Mouse (Mus musculus): ENCODE data around the gene Ripply3. TPM values are rescaled to one million over a fixed set of nuclear protein-coding genes. Genes with fewer than 3 reads are reported as not detected.
"Not testable (repeated sequence)": the region's sequence is repeated elsewhere in the genome, so short reads cannot be mapped to it uniquely, and the experiment has no call there.

Gene Ripply3
- polyA plus RNA-seq, 1 experiment from 2014 or later, result 0.99 TPM

DNA sequence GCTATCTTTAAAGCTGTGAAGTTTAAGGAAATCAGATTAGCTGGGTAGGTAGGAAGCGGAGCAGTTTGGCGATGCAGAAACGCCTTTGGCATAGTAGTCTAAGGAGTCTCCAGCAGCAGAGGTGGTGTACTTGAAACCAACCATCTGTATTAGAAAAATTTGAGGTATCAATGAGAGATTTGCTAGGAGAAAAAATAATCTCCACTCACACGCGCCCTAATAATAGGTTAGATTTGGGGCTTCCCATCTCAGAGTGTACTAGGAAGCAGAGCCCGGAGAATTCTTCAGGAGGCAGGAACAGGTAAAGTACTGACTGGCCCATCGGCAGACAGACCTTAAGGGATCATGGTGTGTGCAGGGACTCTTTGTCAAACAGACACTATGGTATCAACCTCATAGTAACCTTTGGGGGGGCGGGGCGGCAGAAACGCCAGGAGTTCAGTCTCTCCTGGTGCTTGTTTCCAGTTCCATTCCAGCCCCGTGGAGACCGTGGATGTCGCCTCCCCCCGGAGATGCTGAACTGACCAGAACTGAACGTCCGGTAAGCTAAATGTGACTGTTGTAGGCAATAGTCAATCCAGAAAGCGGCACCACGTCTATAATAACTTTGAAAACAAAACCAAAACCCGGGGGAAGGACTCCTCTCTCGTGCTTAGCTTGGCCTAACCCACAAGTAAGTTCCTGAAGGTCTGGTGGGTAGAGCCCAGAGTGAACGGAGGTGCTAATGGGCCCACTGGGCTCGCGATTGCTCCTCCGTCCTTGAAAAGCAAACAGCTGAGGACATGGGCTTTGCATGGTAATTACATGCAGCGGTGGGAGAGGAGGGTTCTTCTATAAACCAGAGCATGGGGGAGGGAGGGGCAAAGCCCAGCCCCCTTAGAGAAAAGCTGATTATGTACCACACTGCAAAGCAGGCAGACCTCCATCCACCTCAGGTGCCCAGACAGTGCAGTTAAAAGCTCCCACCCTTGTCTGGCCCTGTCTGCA is 954 bp downstream of the Ripply3 start:
- peak overlapping the region; percentile 66 for H3K4me2 ChIP-seq (ENCODE audit: low read length)
- peak overlapping the region; percentile 37; the same call in 1 of the 2 replicates for H3K4me3 ChIP-seq (ENCODE audit: low read depth, low read length)
- H3K9ac ChIP-seq (ENCODE audit: low read length), result no peak overlapping the region
- no peaks in the 10 kb centered on the region for H3K36me3 ChIP-seq (ENCODE audit: control insufficient read depth, insufficient read depth, low read length)
- H3K27me3 ChIP-seq (replicated peaks; ENCODE audit: control insufficient read depth, insufficient read depth, low read length), result peaks cover 18% of the 10 kb centered on the region
- WGBS, result 7% methylated on average over 25 of the region's 25 CpGs
- H3K27ac ChIP-seq (ENCODE audit: low read depth, low read length), result no peak overlapping the region
- H3K4me1 ChIP-seq (ENCODE audit: control insufficient read depth, insufficient read depth, low read length), result peaks cover 21% of the 10 kb centered on the region
- H3K9me3 ChIP-seq (replicated peaks; ENCODE audit: control insufficient read depth, low read length), result no peaks in the 10 kb centered on the region
- DNase-seq (ENCODE audit: low spot score) (peak; percentile 30), ATAC-seq (peak; percentile 56; the same call in 1 of the 2 replicates)

- 33% methylated on average over 5 of the region's 5 CpGs for WGBS
- ATAC-seq (peak; percentile 74), DNase-seq (ENCODE audit: low spot score) (peak; percentile 74)
- no peak overlapping the region for H3K4me3 ChIP-seq (ENCODE audit: low read depth, low read length)
- no peaks in the 10 kb centered on the region for H3K9me3 ChIP-seq (replicated peaks; ENCODE audit: control insufficient read depth, low read length)
- peaks cover 21% of the 10 kb centered on the region for H3K4me1 ChIP-seq (ENCODE audit: control insufficient read depth, insufficient read depth, low read length)
- H3K27me3 ChIP-seq (replicated peaks; ENCODE audit: control insufficient read depth, insufficient read depth, low read length), result peaks cover 18% of the 10 kb centered on the region
- no peaks in the 10 kb centered on the region for H3K36me3 ChIP-seq (ENCODE audit: control insufficient read depth, insufficient read depth, low read length)
- H3K9ac ChIP-seq (ENCODE audit: low read length), result no peak overlapping the region
- no peak overlapping the region for H3K4me2 ChIP-seq (ENCODE audit: low read length)
- no peak overlapping the region for H3K27ac ChIP-seq (ENCODE audit: low read depth, low read length)
These were observed 2.2 kb downstream of the Ripply3 start for GRCm38 (mm10) chr16:94330429-94330828.

GRCm38 (mm10) chr16:94331233-94331885 is 3.1 kb downstream of the Ripply3 start:
- peaks cover 21% of the 10 kb centered on the region for H3K4me1 ChIP-seq (ENCODE audit: control insufficient read depth, insufficient read depth, low read length)
- no peaks in the 10 kb centered on the region for H3K9me3 ChIP-seq (replicated peaks; ENCODE audit: control insufficient read depth, low read length)
- ATAC-seq (no peak), DNase-seq (ENCODE audit: low spot score) (no peak)
- no peak overlapping the region for H3K9ac ChIP-seq (ENCODE audit: low read length)
- 80% methylated on average over 9 of the region's 9 CpGs for WGBS
- no peaks in the 10 kb centered on the region for H3K36me3 ChIP-seq (ENCODE audit: control insufficient read depth, insufficient read depth, low read length)
- no peak overlapping the region for H3K27ac ChIP-seq (ENCODE audit: low read depth, low read length)
- peaks cover 18% of the 10 kb centered on the region for H3K27me3 ChIP-seq (replicated peaks; ENCODE audit: control insufficient read depth, insufficient read depth, low read length)
- no peak overlapping the region for H3K4me3 ChIP-seq (ENCODE audit: low read depth, low read length)
- no peak overlapping the region for H3K4me2 ChIP-seq (ENCODE audit: low read length)

GRCm38 (mm10) chr16:94331886-94332252 is 3.6 kb downstream of the Ripply3 start:
- WGBS, result 56% methylated on average over 5 of the region's 5 CpGs
- DNase-seq (ENCODE audit: low spot score), result peak; percentile 11
- no peak for ATAC-seq

DNA sequence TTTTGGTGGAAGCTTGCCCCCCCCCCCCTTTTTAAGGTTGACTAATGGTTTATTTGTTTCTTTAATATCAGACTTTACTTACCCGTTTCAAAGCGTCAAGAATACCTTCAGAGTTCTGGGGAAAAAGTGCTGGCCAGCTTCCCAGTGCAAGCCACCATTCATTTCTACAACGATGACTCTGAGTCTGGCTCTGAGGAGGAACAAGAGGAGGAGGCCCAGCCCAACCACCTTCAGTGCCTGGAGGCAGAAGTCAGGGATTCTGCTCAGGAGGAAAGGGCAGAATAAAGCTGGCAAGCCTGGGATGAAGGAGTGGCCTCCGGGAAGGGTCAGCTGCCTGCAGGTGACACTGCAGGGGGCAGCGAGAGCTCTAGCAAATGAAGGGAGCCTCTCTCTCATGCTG is 7.4 kb downstream of the Ripply3 start:
- no peaks in the 10 kb centered on the region for H3K27me3 ChIP-seq (replicated peaks; ENCODE audit: control insufficient read depth, insufficient read depth, low read length)
- no peaks in the 10 kb centered on the region for H3K9me3 ChIP-seq (replicated peaks; ENCODE audit: control insufficient read depth, low read length)
- H3K27ac ChIP-seq (ENCODE audit: low read depth, low read length), result no peak overlapping the region
- no peak for DNase-seq (ENCODE audit: low spot score)
- no peaks in the 10 kb centered on the region for H3K36me3 ChIP-seq (ENCODE audit: control insufficient read depth, insufficient read depth, low read length)
- H3K4me2 ChIP-seq (ENCODE audit: low read length), result no peak overlapping the region
- H3K4me1 ChIP-seq (ENCODE audit: control insufficient read depth, insufficient read depth, low read length), result no peaks in the 10 kb centered on the region
- WGBS, result 30% methylated on average over 5 of the region's 5 CpGs
- no peak overlapping the region for H3K9ac ChIP-seq (ENCODE audit: low read length)
- H3K4me3 ChIP-seq (ENCODE audit: low read depth, low read length), result no peak overlapping the region
- no peak for ATAC-seq

More at GRCm38 (mm10) chr16:94331886-94332252, 3.6 kb downstream of the Ripply3 start:
- Histone ChIP-seq H3K4me2 (ENCODE audit: low read length) (no peak overlapping the region), H3K9me3 (replicated peaks; ENCODE audit: control insufficient read depth, low read length) (no peaks in the 10 kb centered on the region), H3K4me3 (ENCODE audit: low read depth, low read length) (no peak overlapping the region), H3K27me3 (replicated peaks; ENCODE audit: control insufficient read depth, insufficient read depth, low read length) (peaks cover 14% of the 10 kb centered on the region), H3K9ac (ENCODE audit: low read length) (no peak overlapping the region), H3K36me3 (ENCODE audit: control insufficient read depth, insufficient read depth, low read length) (no peaks in the 10 kb centered on the region), H3K4me1 (ENCODE audit: control insufficient read depth, insufficient read depth, low read length) (peaks cover 21% of the 10 kb centered on the region), H3K27ac (ENCODE audit: low read depth, low read length) (no peak overlapping the region)

DNA sequence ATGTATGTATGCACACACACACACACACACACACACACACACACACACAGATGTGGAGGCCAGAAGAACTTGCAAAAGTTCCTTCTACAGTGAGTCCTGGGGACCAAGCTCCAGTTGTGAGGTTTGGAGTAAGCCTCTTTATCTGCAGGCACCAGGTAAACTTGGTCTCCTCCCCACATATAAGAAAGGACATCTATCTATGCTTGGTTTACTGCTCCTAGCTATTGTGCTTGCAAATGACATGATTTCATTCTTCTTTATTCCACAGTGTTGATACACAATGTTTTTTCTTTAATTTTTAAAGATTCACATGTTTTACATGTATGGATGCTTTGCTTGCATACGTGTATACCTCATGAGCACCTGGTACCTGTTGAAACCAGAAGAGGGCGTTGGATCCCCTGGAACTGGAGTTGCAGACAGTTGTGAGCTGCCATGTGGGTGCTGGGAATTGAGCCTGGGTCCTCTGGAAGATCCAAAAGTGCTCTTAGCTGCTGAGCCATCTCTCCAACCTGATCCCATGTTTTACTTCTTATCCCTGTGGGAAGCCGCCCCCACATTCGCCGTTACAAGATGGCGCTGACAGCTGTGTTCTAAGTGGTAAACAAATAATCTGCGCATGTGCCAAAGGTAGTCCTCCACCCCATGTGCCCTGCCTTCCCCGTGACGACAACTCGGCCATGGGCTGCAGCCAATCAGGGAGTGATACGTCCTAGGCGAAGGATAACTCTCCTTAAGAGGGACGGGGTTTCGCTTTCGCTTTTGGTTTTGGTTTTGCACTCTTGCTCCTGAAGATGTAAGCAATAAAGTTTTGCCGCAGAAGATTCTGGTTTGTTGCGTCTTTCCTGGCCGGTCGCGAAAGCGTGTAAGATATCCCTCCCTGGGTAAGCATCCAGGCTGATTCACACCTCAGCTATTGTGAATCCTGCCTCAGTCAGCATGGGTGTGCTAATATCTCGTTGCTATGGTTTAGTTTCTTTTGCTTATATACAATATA is 11.2 kb downstream of the Ripply3 start:
- H3K4me1 ChIP-seq (ENCODE audit: control insufficient read depth, insufficient read depth, low read length); H3K9ac ChIP-seq (ENCODE audit: low read length); H3K9me3 ChIP-seq (replicated peaks; ENCODE audit: control insufficient read depth, low read length); H3K27ac ChIP-seq (ENCODE audit: low read depth, low read length); H3K36me3 ChIP-seq (ENCODE audit: control insufficient read depth, insufficient read depth, low read length); DNase-seq (ENCODE audit: low spot score); H3K4me2 ChIP-seq (ENCODE audit: low read length); H3K4me3 ChIP-seq (ENCODE audit: low read depth, low read length); ATAC-seq; H3K27me3 ChIP-seq (replicated peaks; ENCODE audit: control insufficient read depth, insufficient read depth, low read length): not testable (repeated sequence)
- 92% methylated on average over 18 of the region's 22 CpGs for WGBS

GRCm38 (mm10) chr16:94345733-94346132 is 17.5 kb downstream of the Ripply3 start:
- ATAC-seq, result no peak
- Histone ChIP-seq H3K4me1 (ENCODE audit: control insufficient read depth, insufficient read depth, low read length) (0 out of 2 replicates have a peak, but pooled peaks cover 4% of the 10 kb centered on the region), H3K27me3 (replicated peaks; ENCODE audit: control insufficient read depth, insufficient read depth, low read length) (no peaks in the 10 kb centered on the region), H3K9ac (ENCODE audit: low read length) (no peak overlapping the region), H3K4me2 (ENCODE audit: low read length) (no peak overlapping the region), H3K4me3 (ENCODE audit: low read depth, low read length) (no peak overlapping the region), H3K9me3 (replicated peaks; ENCODE audit: control insufficient read depth, low read length) (no peaks in the 10 kb centered on the region), H3K36me3 (ENCODE audit: control insufficient read depth, insufficient read depth, low read length) (no peaks in the 10 kb centered on the region), H3K27ac (ENCODE audit: low read depth, low read length) (no peak overlapping the region)
- no peak for DNase-seq (ENCODE audit: low spot score)
- 96% methylated on average over 1 of the region's 1 CpGs for WGBS

GRCm38 (mm10) chr16:94347080-94347731 is 19.0 kb downstream of the Ripply3 start:
- Histone ChIP-seq H3K4me1 (ENCODE audit: control insufficient read depth, insufficient read depth, low read length) (0 out of 2 replicates have a peak, but pooled peaks cover 4% of the 10 kb centered on the region), H3K27me3 (replicated peaks; ENCODE audit: control insufficient read depth, insufficient read depth, low read length) (no peaks in the 10 kb centered on the region), H3K4me3 (ENCODE audit: low read depth, low read length) (no peak overlapping the region), H3K9ac (ENCODE audit: low read length) (no peak overlapping the region), H3K27ac (ENCODE audit: low read depth, low read length) (no peak overlapping the region), H3K9me3 (replicated peaks; ENCODE audit: control insufficient read depth, low read length) (no peaks in the 10 kb centered on the region), H3K4me2 (ENCODE audit: low read length) (no peak overlapping the region), H3K36me3 (ENCODE audit: control insufficient read depth, insufficient read depth, low read length) (no peaks in the 10 kb centered on the region)
- DNase-seq (ENCODE audit: low spot score) (no peak), ATAC-seq (no peak)
- whole genome bisulfite sequencing, result 81% methylated on average over 7 of the region's 7 CpGs
